Mouse (Mus musculus) forebrain, embryonic 16.5 days (tissue): Measurements from ENCODE around the gene Slc2a3. TPM values are rescaled to one million over a fixed set of nuclear protein-coding genes. Genes with fewer than 3 reads are reported as not detected.

Experiments
- ATAC-seq: fragments of 200-750 bp; cut with Nextera tagmentation; 2 replicates; pipeline ENCODE4 v1.8.0; 2017; ENCODE audit warnings: mild to moderate bottlenecking, moderate library complexity
- H3K27ac ChIP-seq: fragments of 300-500 bp; sonication (generic); 2 replicates; pipeline ENCODE4 v1.5.1; 2014; ENCODE audit warnings: low read length, control low read depth
- H3K27me3 ChIP-seq: fragments of 300-500 bp; sonication (generic); replicated peaks from 2 replicates; pipeline ENCODE4 v1.6.1; 2014; ENCODE audit warnings: low read length; ENCODE audit not compliant: control insufficient read depth, insufficient read depth
- H3K36me3 ChIP-seq: fragments of 300-500 bp; sonication (generic); 2 replicates; pipeline ENCODE4 v1.6.1; 2014; ENCODE audit not compliant: control insufficient read depth, insufficient read depth
- H3K4me1 ChIP-seq: fragments of 300-500 bp; sonication (generic); replicated peaks from 2 replicates; pipeline ENCODE4 v1.6.1; 2014; ENCODE audit warnings: low read length; ENCODE audit not compliant: control insufficient read depth, insufficient read depth
- H3K4me2 ChIP-seq: fragments of 300-500 bp; sonication (generic); 2 replicates; pipeline ENCODE4 v1.6.1; 2014; ENCODE audit warnings: mild to moderate bottlenecking, low read length, control low read depth
- H3K4me3 ChIP-seq: fragments of 300-500 bp; sonication (generic); replicated peaks from 2 replicates; pipeline ENCODE4 v1.5.1; 2014; ENCODE audit warnings: mild to moderate bottlenecking, low read length, control low read depth
- H3K9ac ChIP-seq: fragments of 300-500 bp; sonication (generic); replicated peaks from 2 replicates; pipeline ENCODE4 v1.6.1; 2014; ENCODE audit warnings: low read depth, low read length, control low read depth
- H3K9me3 ChIP-seq: fragments of 300-500 bp; sonication (generic); 2 replicates; pipeline ENCODE4 v1.6.1; 2016; ENCODE audit warnings: low read length; ENCODE audit not compliant: control insufficient read depth
- WGBS: fragments of 180-500 bp; shearing (Covaris S2); extraction: QIAGEN DNeasy Blood & Tissue Kit; methylation state at CpG from one replicate; pipeline ENCODE4 v1.1.7; 2014; 5-methylcytosine and 5-hydroxymethylcytosine counted together
- microRNA-seq: library from miRNA; unstranded; fragments of <30 nt; microRNA quantifications from one replicate; pipeline ENCODE4, GENCODE M21; 2017
- polyA plus RNA-seq: library from polyadenylated mRNA; unstranded; fragments of >200 nt; fragmentation: Nextera tagmentation; extraction: Ambion mirVana; gene quantifications from 2 replicates; pipeline ENCODE4 v1.2.1, GENCODE M21; 2015

The Slc2a3 gene
- polyA plus RNA-seq, 1 experiment from 2014 or later, result 33.7 TPM

- no peak overlapping the region for H3K4me2 ChIP-seq
- no peak for ATAC-seq
Measured at GRCm38 (mm10) chr6:122686709-122687108, 114.7 kb downstream of the Slc2a3 start.

GRCm38 (mm10) chr6:122682646-122683045 lies 118.8 kb downstream of the Slc2a3 start:
- no peak for ATAC-seq
- no peak overlapping the region for H3K9ac ChIP-seq
- WGBS, result 69% methylated on average over 3 of the region's 3 CpGs

More at GRCm38 (mm10) chr6:122686709-122687108, 114.7 kb downstream of the Slc2a3 start:
- Histone ChIP-seq H3K9me3 (no peaks in the 10 kb centered on the region), H3K36me3 (no peaks in the 10 kb centered on the region), H3K9ac (no peak overlapping the region), H3K27me3 (no peaks in the 10 kb centered on the region), H3K4me3 (no peak overlapping the region), H3K4me1 (no peaks in the 10 kb centered on the region), H3K27ac (no peak overlapping the region)
- 93% methylated on average over 13 of the region's 13 CpGs for WGBS

More at GRCm38 (mm10) chr6:122682646-122683045, 118.8 kb downstream of the Slc2a3 start:
- H3K4me3 ChIP-seq, result no peak overlapping the region
- no peaks in the 10 kb centered on the region for H3K36me3 ChIP-seq
- H3K4me2 ChIP-seq, result no peak overlapping the region
- H3K9me3 ChIP-seq, result no peaks in the 10 kb centered on the region
- H3K4me1 ChIP-seq, result no peaks in the 10 kb centered on the region
- no peak overlapping the region for H3K27ac ChIP-seq
- H3K27me3 ChIP-seq, result no peaks in the 10 kb centered on the region

Small RNA genes lying within 50 kb of the gene (microRNA-seq; reads per million reads assigned to microRNA genes)
- not detected for gene Mir7231

Other genes with a start within 250 kb of the Slc2a3 start
- gene Aicda, start 247.8 kb downstream of the Slc2a3 start, polyA plus RNA-seq, result 0.20 and 0.30 TPM in 2 replicates
- gene Apobec1, start 199.2 kb downstream of the Slc2a3 start, polyA plus RNA-seq, result 4.4 and 4.9 TPM in 2 replicates
- gene Gdf3, start 191.6 kb downstream of the Slc2a3 start, polyA plus RNA-seq, result not detected in 2 replicates
- gene Dppa3, start 175.2 kb downstream of the Slc2a3 start, polyA plus RNA-seq, result not detected in 2 replicates
- gene Nanog, start 94.2 kb downstream of the Slc2a3 start, polyA plus RNA-seq, result 0.13 TPM in 1 of 2 replicates, not detected in the other
- 8.1 and 8.5 TPM in 2 replicates for gene Foxj2, start 18.3 kb upstream of the Slc2a3 start, polyA plus RNA-seq
- gene C3ar1, start 54.5 kb upstream of the Slc2a3 start, polyA plus RNA-seq, result 1.0 and 1.8 TPM in 2 replicates
- 132 and 139 TPM in 2 replicates for gene Necap1, start 72.8 kb upstream of the Slc2a3 start, polyA plus RNA-seq
- 0.46 and 1.0 TPM in 2 replicates for gene Clec4a1, start 120.2 kb upstream of the Slc2a3 start, polyA plus RNA-seq
- gene Clec4a3, start 150.9 kb upstream of the Slc2a3 start, polyA plus RNA-seq, result 0.79 and 1.5 TPM in 2 replicates
- gene Clec4a4, start 188.7 kb upstream of the Slc2a3 start, polyA plus RNA-seq, result not detected in 2 replicates
- not detected in 2 replicates for gene Clec4b1, start 248.3 kb upstream of the Slc2a3 start, polyA plus RNA-seq